27 mouse cellular contexts compared by ENCODE assay signal in genomic region chr16:10895906-10896305, GRCm38 (mm10).
"Had no signal": no experiment of that assay in that cellular context is flagged by ENCODE, and none has a peak within 500 bp of the region (broad histone marks: within the 10 kb centered on the region; RNA-seq: fewer than 3 reads in every experiment).

No protein-coding gene starts in this region.

- H3K4me3 ChIP-seq: gastrocnemius, adult 2 months; heart, embryonic 10.5 days; heart, embryonic 12.5 days; hindbrain, embryonic 10.5 days; hindbrain, embryonic 12.5 days; intestine, embryonic 15.5 days; layer of hippocampus, adult 2 months; left cerebral cortex, adult 2 months; liver, embryonic 13.5 days; liver, embryonic 15.5 days had no signal

- H3K4me2 ChIP-seq: heart, embryonic 12.5 days; hindbrain, embryonic 12.5 days; hindbrain, embryonic 14.5 days; intestine, embryonic 15.5 days; liver, embryonic 11.5 days; liver, embryonic 13.5 days; liver, embryonic 15.5 days had no signal

- H3K9me3 ChIP-seq: heart, embryonic 10.5 days; hindbrain, embryonic 12.5 days; intestine, embryonic 15.5 days; liver, embryonic 13.5 days; liver, embryonic 15.5 days had no signal

- H3K27me3 ChIP-seq: heart, embryonic 12.5 days; hindbrain, embryonic 12.5 days; intestine, embryonic 15.5 days; liver, embryonic 13.5 days; liver, embryonic 15.5 days had no signal

- H3K36me3 ChIP-seq: heart, embryonic 10.5 days; heart, embryonic 12.5 days; hindbrain, embryonic 10.5 days; hindbrain, embryonic 12.5 days; intestine, embryonic 15.5 days; liver, embryonic 13.5 days; liver, embryonic 15.5 days had no signal

- H3K27ac ChIP-seq: gastrocnemius, adult 2 months; heart, embryonic 10.5 days; hindbrain, embryonic 10.5 days; hindbrain, embryonic 12.5 days; hindbrain, embryonic 14.5 days; intestine, embryonic 15.5 days; layer of hippocampus, adult 2 months; left cerebral cortex, adult 2 months; liver, embryonic 13.5 days; liver, embryonic 15.5 days had no signal

- DNase-seq: gastrocnemius, adult 2 months; gastrocnemius, postnatal 10 days; gastrocnemius, postnatal 25 days; heart, adult 18-20 months; heart, postnatal 10 days; heart, postnatal 4 days; kidney, adult 18-20 months; kidney, adult 8-10 months; kidney, postnatal 10 days; kidney, postnatal 25 days; kidney, postnatal 4 days; left cerebral cortex, postnatal 4 days; liver; liver, embryonic 13.5 days had no signal

- H3K9ac ChIP-seq: heart, embryonic 12.5 days; hindbrain, embryonic 12.5 days; hindbrain, embryonic 14.5 days; intestine, embryonic 15.5 days; liver, embryonic 13.5 days; liver, embryonic 15.5 days had no signal

- ATAC-seq: hindbrain, embryonic 16.5 days; inflammation-experienced regulatory T-cells, adult 6 months; intestine, embryonic 15.5 days; intestine, postnatal 0 days had no signal

- H3K4me1 ChIP-seq: intestine, embryonic 15.5 days; liver, embryonic 13.5 days; liver, embryonic 15.5 days had no signal
